26 mouse cellular contexts compared by ENCODE assay signal in genomic region chr12:95119223-95119952, GRCm38 (mm10).
DNase-seq lines count a peak whose midpoint lies in the region; ATAC-seq and TF ChIP-seq lines count a peak whose summit lies in the region.
"Had no signal": no experiment of that assay in that cellular context is flagged by ENCODE, and none has a peak within 500 bp of the region (broad histone marks: within the 10 kb centered on the region; RNA-seq: fewer than 3 reads in every experiment).

No protein-coding gene starts in this region.

- no peaks in the 10 kb centered on the region for H3K36me3 ChIP-seq in forebrain, embryonic 12.5 days (replicated peaks)
- H3K36me3 ChIP-seq in forebrain, embryonic 10.5 days (replicated peaks): no peaks in the 10 kb centered on the region
- no peaks in the 10 kb centered on the region for H3K36me3 ChIP-seq in forebrain, embryonic 13.5 days (ENCODE audit: poor library complexity, severe bottlenecking)
- H3K36me3 ChIP-seq in forebrain, embryonic 16.5 days (ENCODE audit: control insufficient read depth, insufficient read depth): no peaks in the 10 kb centered on the region
- H3K36me3 ChIP-seq: embryonic facial prominence, embryonic 12.5 days; heart, embryonic 12.5 days; heart, embryonic 15.5 days had no signal

- no peak for TF ChIP-seq POLR2A in brain, embryonic 14.5 days (IDR thresholded peaks at IDR 0.05; ENCODE audit: borderline replicate concordance, extremely low read depth, insufficient read depth, insufficient read length, poor library complexity, severe bottlenecking)

- no peak for DNase-seq in forebrain, embryonic 10.5 days (ENCODE audit: extremely low spot score, low spot score)
- DNase-seq in brain, embryonic 14.5 days (ENCODE audit: low read depth): peak; percentile 88
- DNase-seq in spleen, postnatal 10 days (ENCODE audit: low spot score in 2 of 2): no peak
- DNase-seq: adrenal gland, adult 2 months; adrenal gland, postnatal 14 days; cerebellum, adult 11-12 months; cerebellum, adult 9-10 months; cerebellum, postnatal 14 days; gastrocnemius, adult 2 months; gastrocnemius, postnatal 14 days; heart, adult 18-20 months; heart, postnatal 14 days; heart, postnatal 4 days; kidney, adult 18-20 months had no signal

- ATAC-seq in forebrain, embryonic 12.5 days (ENCODE audit: low FRiP score): peak; percentile 95
- peak; percentile 97 for ATAC-seq in forebrain, embryonic 13.5 days
- peak; percentile 95 for ATAC-seq in forebrain, embryonic 16.5 days
- ATAC-seq: CD4-positive, CD25-positive, alpha-beta regulatory T cell, adult 4 months; hindbrain, postnatal 0 days; inflammation-experienced regulatory T-cells, adult 6 months; intestine, embryonic 16.5 days had no signal

- no peaks in the 10 kb centered on the region for H3K9me3 ChIP-seq in forebrain, embryonic 12.5 days
- H3K9me3 ChIP-seq in forebrain, embryonic 10.5 days: no peaks in the 10 kb centered on the region
- no peaks in the 10 kb centered on the region for H3K9me3 ChIP-seq in forebrain, embryonic 13.5 days (replicated peaks)
- H3K9me3 ChIP-seq in forebrain, embryonic 16.5 days (ENCODE audit: control insufficient read depth, low read length): no peaks in the 10 kb centered on the region
- H3K9me3 ChIP-seq: embryonic facial prominence, embryonic 12.5 days; heart, embryonic 12.5 days; heart, embryonic 15.5 days had no signal

- no peak overlapping the region for H3K27ac ChIP-seq in forebrain, embryonic 12.5 days
- no peak overlapping the region for H3K27ac ChIP-seq in forebrain, embryonic 10.5 days
- no peak overlapping the region for H3K27ac ChIP-seq in forebrain, embryonic 13.5 days
- no peak overlapping the region for H3K27ac ChIP-seq in forebrain, embryonic 16.5 days (ENCODE audit: low read length)
- H3K27ac ChIP-seq: embryonic facial prominence, embryonic 12.5 days; gastrocnemius, adult 2 months; heart, embryonic 15.5 days; hindbrain, embryonic 14.5 days; hindbrain, postnatal 0 days had no signal

- no peaks in the 10 kb centered on the region for H3K4me1 ChIP-seq in forebrain, embryonic 12.5 days
- H3K4me1 ChIP-seq in forebrain, embryonic 10.5 days: peaks cover 12% of the 10 kb centered on the region; the same call in 1 of the 2 replicates
- peaks cover 11% of the 10 kb centered on the region; the same call in 1 of the 2 replicates for H3K4me1 ChIP-seq in forebrain, embryonic 13.5 days
- H3K4me1 ChIP-seq in forebrain, embryonic 16.5 days (replicated peaks; ENCODE audit: control insufficient read depth, insufficient read depth, low read length): 0 out of 2 replicates have a peak, but pooled peaks cover 2% of the 10 kb centered on the region
- H3K4me1 ChIP-seq: embryonic facial prominence, embryonic 12.5 days; heart, embryonic 12.5 days; heart, embryonic 15.5 days had no signal

- H3K4me3 ChIP-seq in forebrain, embryonic 12.5 days (replicated peaks): no peak overlapping the region
- H3K4me3 ChIP-seq in forebrain, embryonic 10.5 days: no peak overlapping the region
- no peak overlapping the region for H3K4me3 ChIP-seq in forebrain, embryonic 13.5 days
- H3K4me3 ChIP-seq in forebrain, embryonic 16.5 days (replicated peaks; ENCODE audit: low read length): no peak overlapping the region
- H3K4me3 ChIP-seq: embryonic facial prominence, embryonic 12.5 days; erythroblast, embryonic 14.5 days; gastrocnemius, adult 2 months; heart, embryonic 12.5 days; heart, embryonic 15.5 days had no signal

- no peak overlapping the region for H3K9ac ChIP-seq in forebrain, embryonic 12.5 days
- H3K9ac ChIP-seq in forebrain, embryonic 13.5 days: no peak overlapping the region
- no peak overlapping the region for H3K9ac ChIP-seq in forebrain, embryonic 16.5 days (replicated peaks; ENCODE audit: low read depth, low read length)
- H3K9ac ChIP-seq: embryonic facial prominence, embryonic 12.5 days; heart, embryonic 12.5 days; heart, embryonic 15.5 days; hindbrain, embryonic 14.5 days had no signal

- H3K4me2 ChIP-seq in forebrain, embryonic 12.5 days: no peak overlapping the region
- no peak overlapping the region for H3K4me2 ChIP-seq in forebrain, embryonic 13.5 days
- H3K4me2 ChIP-seq in forebrain, embryonic 16.5 days (ENCODE audit: low read length): no peak overlapping the region
- H3K4me2 ChIP-seq: embryonic facial prominence, embryonic 12.5 days; heart, embryonic 12.5 days; heart, embryonic 15.5 days; hindbrain, embryonic 14.5 days had no signal

- WGBS in forebrain, embryonic 12.5 days: 25% methylated on average over 3 of the region's 3 CpGs
- WGBS in forebrain, embryonic 10.5 days: 68% methylated on average over 3 of the region's 3 CpGs
- 19% methylated on average over 3 of the region's 3 CpGs for WGBS in forebrain, embryonic 13.5 days
- 11% methylated on average over 3 of the region's 3 CpGs for WGBS in forebrain, embryonic 16.5 days

- H3K27me3 ChIP-seq in forebrain, embryonic 12.5 days: no peaks in the 10 kb centered on the region
- no peaks in the 10 kb centered on the region for H3K27me3 ChIP-seq in forebrain, embryonic 10.5 days (ENCODE audit: poor library complexity, severe bottlenecking)
- H3K27me3 ChIP-seq in forebrain, embryonic 13.5 days: no peaks in the 10 kb centered on the region
- H3K27me3 ChIP-seq in forebrain, embryonic 16.5 days (replicated peaks; ENCODE audit: control insufficient read depth, insufficient read depth, low read length): no peaks in the 10 kb centered on the region
- H3K27me3 ChIP-seq: embryonic facial prominence, embryonic 12.5 days; heart, embryonic 12.5 days; heart, embryonic 15.5 days had no signal

- TF ChIP-seq CTCF in brain, embryonic 14.5 days (IDR thresholded peaks at IDR 0.05; ENCODE audit: borderline replicate concordance, extremely low read depth, insufficient read depth, insufficient read length): no peak
